Mouse (Mus musculus) myocyte (in vitro differentiated cells): ENCODE measurements around the gene Cyth3.

ENCODE experiments used
- CEBPB ChIP-seq: IDR thresholded peaks from 2 replicates; pipeline ENCODE4 v1.6.1; 2011; ENCODE audit warnings: mild to moderate bottlenecking, moderate library complexity; ENCODE audit not compliant: poor library complexity, insufficient read depth, severe bottlenecking
- E2F4 ChIP-seq: IDR thresholded peaks from one replicate; pipeline ENCODE4 v1.6.1; 2011; ENCODE audit warnings: mild to moderate bottlenecking, control low read depth, moderate library complexity; ENCODE audit not compliant: insufficient read depth
- MAX ChIP-seq: IDR thresholded peaks from one replicate; pipeline ENCODE4 v1.6.1; 2011; ENCODE audit warnings: low read depth, mild to moderate bottlenecking, control low read depth
- MYOD1 ChIP-seq, 3 experiments: IDR thresholded peaks; one replicate each; pipeline ENCODE4 v1.6.1; 2011; ENCODE audit warnings: control low read depth in 2 of 3, low read depth in 2 of 3, mild to moderate bottlenecking in 2 of 3, moderate library complexity in 1 of 3; ENCODE audit not compliant: insufficient read length in 2 of 3, control insufficient read depth in 1 of 3
- MYOG ChIP-seq, 3 experiments: IDR thresholded peaks; one replicate each; pipeline ENCODE4 v1.6.1; 2011; ENCODE audit warnings: control low read depth in 2 of 3, low read depth in 2 of 3, mild to moderate bottlenecking in 2 of 3; ENCODE audit not compliant: insufficient read length in 2 of 3, control insufficient read depth in 1 of 3, insufficient read depth in 1 of 3
- POLR2A ChIP-seq: IDR thresholded peaks from one replicate; pipeline ENCODE4 v1.6.1; 2011; ENCODE audit warnings: low read depth, mild to moderate bottlenecking, control low read depth, moderate library complexity; ENCODE audit not compliant: insufficient read length
- POLR2AphosphoS2 ChIP-seq: IDR thresholded peaks from one replicate; pipeline ENCODE4 v1.6.1; 2011; ENCODE audit warnings: low read depth, control low read depth; ENCODE audit not compliant: insufficient read length
- SRF ChIP-seq: IDR thresholded peaks from one replicate; pipeline ENCODE4 v1.6.1; 2011; ENCODE audit warnings: low read depth; ENCODE audit not compliant: control insufficient read depth, insufficient read length
- TCF12 ChIP-seq: IDR thresholded peaks from one replicate; pipeline ENCODE4 v1.6.1; 2011; ENCODE audit warnings: mild to moderate bottlenecking, control low read depth; ENCODE audit not compliant: poor library complexity, insufficient read depth, severe bottlenecking
- TCF3 ChIP-seq: IDR thresholded peaks from one replicate; pipeline ENCODE4 v1.6.1; 2011; ENCODE audit warnings: low read depth, control low read depth; ENCODE audit not compliant: insufficient read length
- USF1 ChIP-seq: IDR thresholded peaks from one replicate; pipeline ENCODE4 v1.6.1; 2011; ENCODE audit warnings: low read depth, mild to moderate bottlenecking, control low read depth, moderate library complexity

GRCm38 (mm10) chr5:143690926-143691325 is 68.7 kb downstream of the Cyth3 start:
- TF ChIP-seq POLR2A (no peak), TCF12 (no peak), E2F4 (no peak), TCF3 (no peak), MAX (no peak), POLR2AphosphoS2 (no peak), USF1 (no peak), CEBPB (no peak), SRF (no peak), MYOG (IDR thresholded peaks at IDR 0.05; ENCODE audit: control insufficient read depth in 1 of 3, insufficient read depth in 1 of 3, insufficient read length in 2 of 3, low read depth in 2 of 3) (no peak), MYOD1 (IDR thresholded peaks at IDR 0.05; ENCODE audit: control insufficient read depth in 1 of 3, insufficient read length in 2 of 3, low read depth in 2 of 3) (no peak)
